In genomic region chrX:71491931-71492633, GRCm38 (mm10) we compare ENCODE assay signal across 8 mouse cellular contexts. TPM values are rescaled to one million over a fixed set of nuclear protein-coding genes. Genes with fewer than 3 reads are reported as not detected.
DNase-seq lines count a peak whose midpoint lies in the region; ATAC-seq and TF ChIP-seq lines count a peak whose summit lies in the region.

No protein-coding gene starts in this region.

- no peaks in the 10 kb centered on the region for H3K36me3 ChIP-seq in liver, adult 2 months (ENCODE audit: control insufficient read depth, insufficient read depth, low read length)
- no peaks in the 10 kb centered on the region for H3K36me3 ChIP-seq in heart, embryonic 16.5 days (ENCODE audit: control insufficient read depth, insufficient read depth)
- no peaks in the 10 kb centered on the region for H3K36me3 ChIP-seq in liver, postnatal 0 days (replicated peaks; ENCODE audit: insufficient read depth, low read length)

- no peaks in the 10 kb centered on the region for H3K9me3 ChIP-seq in heart, embryonic 16.5 days (replicated peaks; ENCODE audit: control insufficient read depth, low read length)
- H3K9me3 ChIP-seq in liver, postnatal 0 days (ENCODE audit: low read length): no peaks in the 10 kb centered on the region

- H3K27ac ChIP-seq in liver, adult 2 months (replicated peaks; ENCODE audit: insufficient read depth, low read depth, low read length): peak overlapping the region; percentile 98
- H3K27ac ChIP-seq in cerebellum, adult 2 months (ENCODE audit: insufficient read depth, low read length): peak overlapping the region; percentile 78; the same call in 1 of the 2 replicates
- peak overlapping the region; percentile 93 for H3K27ac ChIP-seq in heart, embryonic 16.5 days (ENCODE audit: low read length)
- peak overlapping the region; percentile 81 for H3K27ac ChIP-seq in liver, postnatal 0 days (ENCODE audit: low read depth)

- no peaks in the 10 kb centered on the region for H3K27me3 ChIP-seq in liver, adult 2 months (ENCODE audit: control insufficient read depth, insufficient read depth, low read length)
- no peaks in the 10 kb centered on the region for H3K27me3 ChIP-seq in cerebellum, adult 2 months (ENCODE audit: control insufficient read depth, insufficient read depth, low read length)
- no peaks in the 10 kb centered on the region for H3K27me3 ChIP-seq in heart, embryonic 16.5 days (ENCODE audit: control insufficient read depth, insufficient read depth, low read length)
- no peaks in the 10 kb centered on the region for H3K27me3 ChIP-seq in liver, postnatal 0 days (ENCODE audit: insufficient read depth, low read length)

- H3K4me3 ChIP-seq in liver, adult 2 months (ENCODE audit: insufficient read depth, low read depth, low read length): peak overlapping the region; percentile 100
- peak overlapping the region; percentile 67 for H3K4me3 ChIP-seq in cerebellum, adult 2 months (replicated peaks; ENCODE audit: insufficient read depth, low read depth, low read length)
- peak overlapping the region; percentile 69 for H3K4me3 ChIP-seq in heart, embryonic 16.5 days (ENCODE audit: low read length)
- H3K4me3 ChIP-seq in liver, postnatal 0 days (ENCODE audit: low read depth, low read length): peak overlapping the region; percentile 61

- DNase-seq in liver, adult 2 months (ENCODE audit: extremely low read depth, low read depth, low spot score): peak; percentile 3
- no peak for DNase-seq in liver
- peak; percentile 20 to 27 for DNase-seq in cerebellum, adult 2 months
- no peak for DNase-seq in liver, postnatal 0 days
- DNase-seq in thymus, postnatal 10 days (ENCODE audit: low spot score in 2 of 2): no peak
- DNase-seq in urinary bladder, postnatal 14 days (ENCODE audit: low spot score): no peak

- no peak for TF ChIP-seq EP300 in liver, postnatal 0 days (IDR thresholded peaks at IDR 0.05; ENCODE audit: low read depth)

- 3% methylated on average over 16 of the region's 17 CpGs for WGBS in liver, adult 2 months
- WGBS in cerebellum, adult 2 months: 2% methylated on average over 17 of the region's 17 CpGs
- 20% methylated on average over 16 of the region's 17 CpGs for WGBS in heart, embryonic 16.5 days
- WGBS in liver, postnatal 0 days (ENCODE audit: insufficient replicate concordance): 30% methylated on average over 17 of the region's 17 CpGs

- no peak for TF ChIP-seq POLR2A in liver, adult 2 months (IDR thresholded peaks at IDR 0.05; ENCODE audit: extremely low read depth, insufficient read depth, low read length)
- no peak for TF ChIP-seq POLR2A in cerebellum, adult 2 months (IDR thresholded peaks at IDR 0.05; ENCODE audit: borderline replicate concordance, insufficient read depth, low read length)

- ATAC-seq in heart, embryonic 16.5 days (replicated peaks; ENCODE audit: extremely low read depth, insufficient read depth, low FRiP score): peak; percentile 78
- ATAC-seq in liver, postnatal 0 days: peak; percentile 66
- no peak for ATAC-seq in monocyte, adult 5-6 weeks (replicated peaks; ENCODE audit: insufficient number of reproducible peaks, low FRiP score, low TSS enrichment, poor library complexity, severe bottlenecking)

- TF ChIP-seq CTCF in liver, adult 2 months (IDR thresholded peaks at IDR 0.05; ENCODE audit: low read depth, low read length): no peak
- TF ChIP-seq CTCF in cerebellum, adult 2 months (IDR thresholded peaks at IDR 0.05; ENCODE audit: borderline replicate concordance, insufficient read depth, low read depth, low read length): no peak
- TF ChIP-seq CTCF in liver, postnatal 0 days (IDR thresholded peaks at IDR 0.05; ENCODE audit: low read depth): no peak

- H3K79me2 ChIP-seq in liver, adult 2 months (ENCODE audit: control insufficient read depth, insufficient read depth, low read length): peaks cover 6% of the 10 kb centered on the region; the same call in 1 of the 2 replicates

- H3K9ac ChIP-seq in liver, adult 2 months (ENCODE audit: low read depth, low read length): peak overlapping the region; percentile 98
- H3K9ac ChIP-seq in heart, embryonic 16.5 days (ENCODE audit: low read length): peak overlapping the region; percentile 81
- H3K9ac ChIP-seq in liver, postnatal 0 days (replicated peaks): peak overlapping the region; percentile 70

- no peaks in the 10 kb centered on the region for H3K4me1 ChIP-seq in liver, adult 2 months (ENCODE audit: control insufficient read depth, insufficient read depth, low read length)
- peaks cover 2% of the 10 kb centered on the region; the same call in 1 of the 2 replicates for H3K4me1 ChIP-seq in cerebellum, adult 2 months (ENCODE audit: control insufficient read depth, insufficient read depth, low read length)
- peaks cover 7% of the 10 kb centered on the region; the same call in 1 of the 2 replicates for H3K4me1 ChIP-seq in heart, embryonic 16.5 days (ENCODE audit: control insufficient read depth, insufficient read depth, low read length)
- peaks cover 6% of the 10 kb centered on the region; the same call in 1 of the 2 replicates for H3K4me1 ChIP-seq in liver, postnatal 0 days (ENCODE audit: insufficient read depth)

- peak overlapping the region; percentile 71 for H3K4me2 ChIP-seq in heart, embryonic 16.5 days (ENCODE audit: low read depth, low read length)
- H3K4me2 ChIP-seq in liver, postnatal 0 days (ENCODE audit: low read depth, low read length): peak overlapping the region; percentile 66

RNA-seq across cellular contexts. Expression of gene Cd99l2, which starts 0.6 kb away (rescaled TPM):
- total RNA-seq in liver, adult 2 months (2014; rRNA removed): 18.2 and 20.4 TPM in 2 replicates
- 10.0 and 10.3 TPM in 2 replicates for polyA plus RNA-seq in liver, adult 2 months (2012; rRNA removed)
- 66.6 and 74.4 TPM in 2 replicates for polyA plus RNA-seq in cerebellum, adult 2 months (2012; rRNA removed)
- polyA plus RNA-seq in heart, embryonic 16.5 days (2015; fragmentation: Nextera tagmentation; extraction: Ambion mirVana): 32.8 and 34.6 TPM in 2 replicates
- 5.7 and 6.2 TPM in 2 replicates for polyA plus RNA-seq in liver, postnatal 0 days (2015; fragmentation: Nextera tagmentation; extraction: Ambion mirVana)
- 4.7 to 5.5 TPM (median 5.1 TPM) in 3 replicates for total RNA-seq in monocyte, adult 5-6 weeks (2017)

Comparison
In these comparisons a context has a peak if more than half of its experiments do, and no peak if none do; other contexts are left out.
1. DNase-seq: peak in liver, adult 2 months (single experiment) and cerebellum, adult 2 months (2 of 2); none in liver (single experiment), liver, postnatal 0 days (single experiment), thymus, postnatal 10 days (0 of 2) and urinary bladder, postnatal 14 days (single experiment).
2. Peak in every context shown above with its lines, with median percentiles within 50 percentile points of each other: H3K27ac ChIP-seq, H3K4me3 ChIP-seq and H3K9ac ChIP-seq.